Mouse (Mus musculus) heart, embryonic 13.5 days (tissue): ENCODE data around the gene Etfdh. TPM values are rescaled to one million over a fixed set of nuclear protein-coding genes. Genes with fewer than 3 reads are reported as not detected.
A peak's percentile ranks its signal among the peaks of the same experiment; 100 is the strongest.

ENCODE experiments used
- ATAC-seq: fragments of 200-750 bp; cut with Nextera tagmentation; 2 replicates; pipeline ENCODE4 v1.8.0; 2017; ENCODE audit warnings: moderate TSS enrichment; ENCODE audit not compliant: insufficient number of reproducible peaks, low FRiP score, low TSS enrichment; ENCODE audit errors: extremely low read depth
- H3K27ac ChIP-seq: fragments of 300-500 bp; sonication (generic); replicated peaks from 2 replicates; pipeline ENCODE4 v1.5.1; 2015; ENCODE audit warnings: moderate library complexity, mild to moderate bottlenecking, inconsistent platforms
- H3K27me3 ChIP-seq: fragments of 300-500 bp; sonication (generic); replicated peaks from 2 replicates; pipeline ENCODE4 v1.6.1; 2015; ENCODE audit warnings: mild to moderate bottlenecking, inconsistent platforms
- H3K36me3 ChIP-seq: fragments of 300-500 bp; sonication (generic); 2 replicates; pipeline ENCODE4 v1.6.1; 2015; ENCODE audit warnings: mild to moderate bottlenecking, inconsistent platforms
- H3K4me1 ChIP-seq: fragments of 300-500 bp; sonication (generic); 2 replicates; pipeline ENCODE4 v1.6.1; 2015; ENCODE audit warnings: inconsistent platforms
- H3K4me2 ChIP-seq: fragments of 300-500 bp; sonication (generic); 2 replicates; pipeline ENCODE4 v1.6.1; 2015; ENCODE audit warnings: inconsistent platforms, mild to moderate bottlenecking, moderate library complexity
- H3K4me3 ChIP-seq: fragments of 300-500 bp; sonication (generic); 2 replicates; pipeline ENCODE4 v1.5.1; 2015; ENCODE audit warnings: moderate library complexity, mild to moderate bottlenecking, inconsistent platforms
- H3K9ac ChIP-seq: fragments of 300-500 bp; sonication (generic); 2 replicates; pipeline ENCODE4 v1.6.1; 2015; ENCODE audit warnings: inconsistent platforms, mild to moderate bottlenecking, moderate library complexity
- H3K9me3 ChIP-seq: fragments of 300-500 bp; sonication (generic); 2 replicates; pipeline ENCODE4 v1.6.1; 2016; ENCODE audit warnings: inconsistent platforms
- WGBS: fragments of 180-500 bp; shearing (Covaris S2); methylation state at CpG from one replicate; pipeline ENCODE4 v1.1.7; 2015; ENCODE audit warnings: mixed read lengths; 5-methylcytosine and 5-hydroxymethylcytosine counted together
- polyA plus RNA-seq: library from polyadenylated mRNA; unstranded; fragments of >200 nt; fragmentation: Nextera tagmentation; extraction: Ambion mirVana; gene quantifications from 2 replicates; pipeline ENCODE4 v1.2.1, GENCODE M21; 2015

The Etfdh gene
- polyA plus RNA-seq, 1 experiment from 2014 or later, result 132 TPM

- no peak for ATAC-seq
- H3K4me2 ChIP-seq, result peak overlapping the region; percentile 74
- H3K27me3 ChIP-seq, result no peaks in the 10 kb centered on the region
- H3K9me3 ChIP-seq, result no peaks in the 10 kb centered on the region
- H3K4me3 ChIP-seq, result peak overlapping the region; percentile 80
- H3K9ac ChIP-seq, result peak overlapping the region; percentile 87
- WGBS, result 19% methylated on average over 10 of the region's 10 CpGs
- peak overlapping the region; percentile 92 for H3K27ac ChIP-seq
- H3K4me1 ChIP-seq, result peaks cover 17% of the 10 kb centered on the region
- peaks cover 21% of the 10 kb centered on the region for H3K36me3 ChIP-seq
These were observed 1.7 kb downstream of the Etfdh start for GRCm38 (mm10) chr3:79627484-79628181.

DNA sequence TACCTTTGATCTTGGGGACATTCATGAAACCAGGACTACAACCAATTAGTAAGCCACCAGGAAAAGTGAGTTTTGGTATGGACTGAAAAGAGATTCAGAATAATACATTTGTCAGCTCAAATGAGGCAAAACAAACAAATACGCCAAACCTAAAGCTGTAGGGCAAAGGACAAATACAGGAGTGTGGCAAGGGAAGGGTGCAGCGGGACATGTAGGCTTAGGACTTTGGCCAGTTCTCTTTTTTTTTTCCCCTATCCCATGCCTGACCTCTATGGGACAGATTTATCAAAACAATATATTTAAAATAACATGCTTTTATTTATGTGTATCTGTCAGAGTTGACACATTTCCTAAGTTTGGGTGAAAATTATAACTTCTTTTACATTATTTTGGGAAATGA lies 19.4 kb downstream of the Etfdh start:
- Histone ChIP-seq H3K27ac (no peak overlapping the region), H3K9ac (no peak overlapping the region), H3K4me1 (no peaks in the 10 kb centered on the region), H3K27me3 (no peaks in the 10 kb centered on the region), H3K4me2 (no peak overlapping the region), H3K4me3 (no peak overlapping the region), H3K9me3 (peaks cover 3% of the 10 kb centered on the region; the same call in 1 of the 2 replicates), H3K36me3 (peaks cover 84% of the 10 kb centered on the region)
- 87% methylated on average over 2 of the region's 2 CpGs for WGBS
- no peak for ATAC-seq

DNA sequence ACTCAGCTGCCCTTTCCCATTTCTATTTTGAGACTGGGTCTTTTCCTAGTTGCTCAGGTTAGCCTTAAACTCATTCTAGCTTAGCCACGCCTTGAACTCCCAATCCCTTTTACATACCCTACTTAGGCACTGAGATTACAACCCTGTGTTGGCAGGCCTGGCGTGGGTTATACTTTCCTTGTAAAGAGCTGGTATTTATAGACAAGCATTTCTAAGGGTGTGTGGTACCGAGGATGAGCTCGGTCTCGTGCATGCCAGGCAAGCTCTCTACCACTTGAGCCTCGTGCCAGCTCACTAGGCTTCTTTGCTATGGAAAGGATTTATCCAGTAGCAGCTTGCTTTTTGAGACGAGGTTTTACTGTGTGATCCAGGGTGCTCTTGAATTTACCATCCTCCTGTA lies 33.8 kb downstream of the Etfdh start:
- H3K27ac ChIP-seq, result no peak overlapping the region
- H3K4me1 ChIP-seq, result peaks cover 17% of the 10 kb centered on the region
- H3K9ac ChIP-seq, result no peak overlapping the region
- no peak for ATAC-seq
- WGBS, result 73% methylated on average over 7 of the region's 7 CpGs
- no peaks in the 10 kb centered on the region for H3K27me3 ChIP-seq
- H3K4me2 ChIP-seq, result no peak overlapping the region
- H3K9me3 ChIP-seq, result no peaks in the 10 kb centered on the region
- peaks cover 67% of the 10 kb centered on the region for H3K36me3 ChIP-seq
- no peak overlapping the region for H3K4me3 ChIP-seq

DNA sequence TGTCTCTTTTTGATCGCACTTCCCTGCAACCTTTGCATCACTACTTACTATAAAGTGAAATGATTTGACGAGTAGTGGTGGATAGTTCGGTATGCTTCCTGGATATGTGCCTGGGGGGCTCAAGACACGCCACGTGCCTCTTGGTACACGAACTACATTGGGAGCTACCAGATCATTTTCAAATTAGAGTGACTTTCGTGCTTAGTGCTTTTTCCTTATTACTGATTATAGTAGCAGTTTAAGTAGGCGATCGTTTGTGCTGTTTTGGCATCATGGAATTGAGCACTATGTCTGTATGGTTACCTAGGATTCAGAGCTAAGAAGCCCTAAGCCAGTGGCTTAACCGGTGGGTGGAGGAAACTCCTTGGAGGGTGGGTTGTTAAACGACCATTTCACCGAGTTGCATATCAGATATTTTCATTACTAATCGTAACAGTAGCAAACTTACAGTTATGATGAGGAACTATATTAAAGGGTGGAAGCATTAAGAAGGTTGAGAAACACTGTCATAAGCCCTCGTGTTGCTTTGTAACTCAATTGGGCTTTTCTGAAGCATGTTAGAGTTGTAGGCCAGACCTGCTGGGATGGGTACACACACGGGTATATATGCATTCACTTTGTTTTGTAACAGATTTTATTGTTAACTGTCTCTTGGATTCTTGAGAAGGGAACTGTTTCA lies 37.4 kb downstream of the Etfdh start:
- Histone ChIP-seq H3K4me2 (peak overlapping the region; percentile 91), H3K4me3 (peak overlapping the region; percentile 91), H3K36me3 (peaks cover 34% of the 10 kb centered on the region), H3K9ac (peak overlapping the region; percentile 88), H3K4me1 (peaks cover 17% of the 10 kb centered on the region), H3K9me3 (no peaks in the 10 kb centered on the region), H3K27me3 (no peaks in the 10 kb centered on the region), H3K27ac (peak overlapping the region; percentile 85)
- no peak for ATAC-seq
- 2% methylated on average over 15 of the region's 15 CpGs for whole genome bisulfite sequencing

DNA sequence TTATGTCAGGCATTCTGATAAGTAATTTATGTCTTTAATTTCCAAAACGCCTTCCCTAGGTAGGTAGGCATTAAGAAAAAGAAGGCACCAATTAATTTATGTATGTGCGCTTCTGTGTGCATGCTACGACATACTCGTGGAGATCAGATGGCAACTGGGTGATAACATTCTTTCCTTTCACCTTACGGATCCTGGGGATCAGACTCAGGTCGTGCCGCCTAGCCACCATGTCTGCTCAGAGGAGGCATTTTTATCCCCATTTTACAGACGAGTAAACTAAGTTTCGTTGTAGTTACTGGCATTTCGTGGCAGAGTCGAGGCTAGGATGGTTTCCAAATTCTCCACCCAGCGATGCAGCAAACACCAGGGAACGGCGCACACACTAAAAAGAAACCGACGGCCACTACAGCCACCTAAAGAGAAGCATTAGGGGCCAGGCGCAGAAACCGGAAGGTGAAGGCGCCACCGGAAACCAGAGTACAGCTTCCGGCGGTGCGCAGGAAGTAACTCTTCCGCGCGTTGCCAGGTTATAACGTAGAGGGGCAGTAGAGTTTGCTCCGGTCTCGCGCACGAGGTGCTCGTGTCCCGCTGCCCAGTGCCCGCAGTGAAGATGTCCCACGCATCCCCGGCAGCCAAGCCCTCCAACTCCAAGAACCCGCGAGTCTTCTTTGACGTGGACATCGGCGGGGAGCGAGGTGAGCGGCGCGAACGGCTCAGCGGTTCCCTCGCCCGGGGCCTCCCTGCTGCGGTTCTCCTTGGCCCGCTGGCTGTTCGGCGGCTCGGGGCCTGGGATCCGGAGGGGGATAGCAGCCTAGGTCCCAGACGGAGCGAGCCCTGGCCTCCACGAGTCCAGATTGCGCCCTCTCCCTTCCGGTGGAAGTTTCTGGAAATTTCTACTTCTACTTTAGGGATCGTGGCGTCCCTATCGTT lies 38.2 kb downstream of the Etfdh start, which contains the start of gene Ppid:
Ppid (plus strand) TSS at position 480 of the 930 bp plus-strand sequence.
- Histone ChIP-seq H3K36me3 (peaks cover 26% of the 10 kb centered on the region), H3K27ac (peak within 1 kb of the TSS; percentile 85), H3K9ac (peak within 1 kb of the TSS; percentile 88), H3K4me1 (peaks cover 17% of the 10 kb centered on the region), H3K4me3 (peak within 1 kb of the TSS; percentile 91), H3K9me3 (no peaks in the 10 kb centered on the region), H3K4me2 (peak within 1 kb of the TSS; percentile 91), H3K27me3 (no peaks in the 10 kb centered on the region)
- WGBS, result 2% methylated on average over 63 of the region's 63 CpGs
- ATAC-seq, result peak; percentile 77

DNA sequence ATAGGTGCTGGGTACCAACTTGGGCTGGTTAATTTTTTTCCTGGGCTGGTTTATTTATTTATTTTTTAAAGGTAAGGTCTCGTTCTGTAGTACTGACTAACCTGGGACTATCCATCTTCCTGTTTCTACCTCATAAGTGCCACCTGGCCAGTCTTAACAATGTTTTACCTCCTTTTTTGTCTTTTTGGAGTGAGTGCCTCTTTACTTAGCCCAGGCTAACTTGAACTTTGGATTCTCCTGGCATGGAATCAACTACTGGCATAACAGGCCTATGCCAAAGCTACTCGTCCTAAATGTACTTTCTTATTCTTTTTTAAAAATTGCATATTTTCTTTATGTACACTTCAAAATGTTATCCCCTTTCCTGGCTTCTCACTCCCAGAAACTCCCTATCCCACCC lies 39.6 kb downstream of the Etfdh start:
- Histone ChIP-seq H3K4me3 (no peak overlapping the region), H3K4me2 (no peak overlapping the region), H3K9ac (no peak overlapping the region), H3K27me3 (no peaks in the 10 kb centered on the region), H3K27ac (no peak overlapping the region), H3K9me3 (no peaks in the 10 kb centered on the region), H3K36me3 (peaks cover 13% of the 10 kb centered on the region), H3K4me1 (peaks cover 17% of the 10 kb centered on the region)
- no peak for ATAC-seq
- WGBS, result 78% methylated on average over 2 of the region's 2 CpGs

GRCm38 (mm10) chr3:79586804-79587203 lies 42.5 kb downstream of the Etfdh start:
- no peak overlapping the region for H3K27ac ChIP-seq

DNA sequence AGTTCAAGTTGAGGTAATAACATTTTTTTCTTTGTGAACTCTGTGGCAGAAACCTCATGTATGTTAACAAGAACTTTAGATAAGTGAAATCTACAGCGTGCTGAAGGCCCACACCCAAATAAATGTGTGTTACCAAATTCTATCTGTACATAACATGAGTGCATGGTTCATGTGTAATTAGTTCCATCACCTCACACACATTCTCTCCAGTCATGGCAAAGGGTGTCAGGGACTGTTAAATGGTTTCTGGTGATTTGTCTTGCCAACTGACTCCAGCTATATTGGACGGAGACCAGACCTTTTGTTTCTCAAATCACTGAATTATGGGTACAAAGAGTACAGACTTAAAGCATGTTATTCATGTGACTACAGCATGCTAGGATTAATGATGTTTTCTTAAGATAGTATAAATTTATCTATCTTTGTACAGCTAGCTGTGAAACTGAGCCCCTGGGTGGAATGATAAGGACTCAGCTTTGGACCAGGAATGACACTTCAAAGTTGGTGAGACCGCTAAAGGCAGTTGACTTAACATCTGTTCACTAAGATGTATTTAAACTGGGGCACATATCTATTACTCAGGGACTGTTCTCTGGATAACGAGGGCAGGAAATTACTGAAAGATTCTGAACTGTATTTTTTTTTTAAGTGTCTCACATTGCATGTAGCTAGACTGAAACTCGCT lies 49.3 kb downstream of the Etfdh start:
- H3K27me3 ChIP-seq, result no peaks in the 10 kb centered on the region

More at GRCm38 (mm10) chr3:79586804-79587203, 42.5 kb downstream of the Etfdh start:
- Histone ChIP-seq H3K9me3 (no peaks in the 10 kb centered on the region), H3K36me3 (no peaks in the 10 kb centered on the region), H3K4me3 (no peak overlapping the region), H3K4me1 (peaks cover 4% of the 10 kb centered on the region), H3K9ac (no peak overlapping the region), H3K4me2 (0 out of 2 replicates have a peak overlapping the region, but pooled peaks have one; percentile 27), H3K27me3 (no peaks in the 10 kb centered on the region)
- 3% methylated on average over 6 of the region's 6 CpGs for WGBS
- ATAC-seq, result no peak; the same call in 1 of the 2 replicates

GRCm38 (mm10) chr3:79578164-79578563 lies 51.1 kb downstream of the Etfdh start:
- WGBS, result 77% methylated on average over 6 of the region's 6 CpGs
- peaks cover 9% of the 10 kb centered on the region for H3K4me1 ChIP-seq
- no peak overlapping the region for H3K4me3 ChIP-seq
- no peak overlapping the region for H3K27ac ChIP-seq
- H3K9ac ChIP-seq, result no peak overlapping the region
- no peak overlapping the region for H3K4me2 ChIP-seq
- ATAC-seq, result no peak
- no peaks in the 10 kb centered on the region for H3K9me3 ChIP-seq
- no peaks in the 10 kb centered on the region for H3K27me3 ChIP-seq
- H3K36me3 ChIP-seq, result no peaks in the 10 kb centered on the region

More for the DNA sequence above, 49.3 kb downstream of the Etfdh start:
- H3K4me1 ChIP-seq, result peaks cover 9% of the 10 kb centered on the region
- no peak overlapping the region for H3K4me3 ChIP-seq
- H3K9me3 ChIP-seq, result no peaks in the 10 kb centered on the region
- ATAC-seq, result no peak
- no peak overlapping the region for H3K27ac ChIP-seq
- no peak overlapping the region for H3K9ac ChIP-seq
- H3K4me2 ChIP-seq, result no peak overlapping the region
- no peaks in the 10 kb centered on the region for H3K36me3 ChIP-seq
- WGBS, result 57% methylated on average over 5 of the region's 5 CpGs

- H3K4me1 ChIP-seq, result peaks cover 9% of the 10 kb centered on the region
- no peak overlapping the region for H3K27ac ChIP-seq
- H3K9ac ChIP-seq, result no peak overlapping the region
- H3K4me3 ChIP-seq, result no peak overlapping the region
- H3K4me2 ChIP-seq, result no peak overlapping the region
- no peaks in the 10 kb centered on the region for H3K36me3 ChIP-seq
- WGBS, result 62% methylated on average over 6 of the region's 6 CpGs
- no peak for ATAC-seq
- no peaks in the 10 kb centered on the region for H3K9me3 ChIP-seq
- no peaks in the 10 kb centered on the region for H3K27me3 ChIP-seq
These were observed 51.7 kb downstream of the Etfdh start for GRCm38 (mm10) chr3:79577606-79578005.
